Mouse (Mus musculus) right cerebral cortex, postnatal 14 days (tissue): ENCODE results near the gene Carmil1.

Experiments used
- DNase-seq: peaks from one replicate; pipeline ENCODE4 v3.0.0; 2022

Gene Carmil1

DNA sequence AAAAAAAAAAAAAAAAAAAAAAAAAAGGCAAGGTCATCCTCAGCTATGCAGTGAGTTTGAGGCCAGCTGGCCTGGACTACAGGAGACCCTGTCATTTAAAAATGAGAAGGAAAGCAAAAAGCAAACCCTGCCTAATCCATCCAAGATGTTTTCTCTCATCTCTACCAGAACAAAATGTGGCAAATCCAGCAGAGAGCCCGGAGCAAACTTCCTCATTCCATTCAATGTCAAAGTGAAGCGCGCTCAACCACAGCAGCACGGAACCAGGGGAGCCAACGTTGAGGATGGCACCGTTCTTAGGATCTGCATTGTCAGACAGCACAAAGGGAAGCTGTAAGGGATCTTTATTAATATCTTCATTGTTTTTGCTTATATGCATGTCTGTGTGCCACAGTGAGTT, 22.8 kb downstream of the Carmil1 start:
- no peak for DNase-seq

DNA sequence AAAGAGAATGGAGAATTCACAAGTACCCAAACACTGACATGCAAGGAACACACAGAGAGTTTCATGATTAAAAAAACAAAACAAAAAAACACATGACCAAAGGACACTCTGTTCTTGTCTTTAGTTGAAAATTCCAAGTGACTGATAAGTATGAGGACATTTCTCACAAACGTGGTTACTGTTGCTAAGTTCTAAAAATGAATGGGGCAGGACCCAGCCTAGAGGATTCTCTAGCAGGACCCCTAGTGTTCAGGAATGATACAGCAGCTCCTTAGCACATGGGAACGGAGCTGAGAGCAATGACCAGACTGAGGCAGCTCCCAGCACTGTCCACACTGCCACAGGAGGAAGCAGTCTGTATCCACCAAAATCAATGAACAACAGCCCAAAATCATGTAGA, 26.6 kb downstream of the Carmil1 start:
- peak; percentile 49 for DNase-seq

DNA sequence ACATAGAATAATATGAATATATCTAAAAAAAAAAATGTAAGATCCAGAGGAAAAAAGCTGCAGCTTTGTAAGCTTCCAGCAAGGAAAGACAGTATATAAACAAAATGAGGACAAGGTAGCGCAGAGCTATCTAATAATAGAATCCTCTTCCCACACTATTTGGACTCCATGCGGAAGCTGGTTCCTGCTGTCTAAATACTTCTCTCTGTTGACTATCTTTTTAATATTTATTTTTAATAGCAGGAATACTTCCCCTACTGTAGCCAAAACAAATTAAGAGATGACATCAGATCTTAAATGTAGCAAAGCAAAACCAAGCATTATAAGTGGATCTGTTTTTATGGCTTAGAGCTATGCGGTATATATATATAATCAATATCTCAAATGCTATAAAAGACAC, 27.0 kb downstream of the Carmil1 start:
- no peak for DNase-seq

DNA sequence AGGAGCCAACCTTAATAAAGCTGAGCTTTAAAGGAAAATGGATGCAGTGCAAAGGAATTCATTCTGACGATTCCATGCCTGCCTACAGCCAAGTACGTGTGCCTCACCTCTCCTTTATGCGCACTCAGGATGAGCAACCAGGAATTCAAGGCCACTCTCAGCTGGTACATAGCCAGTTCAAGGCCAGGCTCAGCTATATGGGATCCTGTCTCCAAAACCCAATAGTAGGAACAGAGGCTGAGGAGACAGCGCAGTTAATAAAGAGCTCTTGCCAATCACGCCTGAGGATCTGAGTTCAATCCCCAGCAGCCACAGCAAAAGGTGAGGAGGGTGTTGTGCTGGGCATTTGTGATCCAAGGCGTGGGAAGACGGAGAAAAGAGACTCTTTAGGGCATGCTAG, 29.4 kb downstream of the Carmil1 start:
- no peak for DNase-seq

DNA sequence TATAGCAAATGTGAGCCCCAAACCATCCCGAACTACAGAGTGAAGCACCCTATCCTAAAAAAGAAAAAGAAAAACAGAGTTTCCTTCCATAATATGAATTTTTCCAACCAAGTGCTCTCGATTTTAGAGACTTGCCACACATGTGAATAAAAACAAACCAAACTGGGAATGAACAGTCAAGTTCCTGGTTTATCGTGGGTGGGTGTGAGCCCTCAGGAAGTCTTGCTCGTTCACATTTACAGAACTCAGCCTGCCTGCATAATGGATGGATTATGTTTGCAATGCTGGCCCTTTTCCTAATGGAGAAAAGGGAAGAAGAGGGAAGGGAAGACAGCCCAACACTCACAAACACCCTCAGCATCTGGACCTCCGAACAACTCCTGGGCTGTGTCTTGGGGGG, 32.7 kb downstream of the Carmil1 start:
- no peak for DNase-seq

DNA sequence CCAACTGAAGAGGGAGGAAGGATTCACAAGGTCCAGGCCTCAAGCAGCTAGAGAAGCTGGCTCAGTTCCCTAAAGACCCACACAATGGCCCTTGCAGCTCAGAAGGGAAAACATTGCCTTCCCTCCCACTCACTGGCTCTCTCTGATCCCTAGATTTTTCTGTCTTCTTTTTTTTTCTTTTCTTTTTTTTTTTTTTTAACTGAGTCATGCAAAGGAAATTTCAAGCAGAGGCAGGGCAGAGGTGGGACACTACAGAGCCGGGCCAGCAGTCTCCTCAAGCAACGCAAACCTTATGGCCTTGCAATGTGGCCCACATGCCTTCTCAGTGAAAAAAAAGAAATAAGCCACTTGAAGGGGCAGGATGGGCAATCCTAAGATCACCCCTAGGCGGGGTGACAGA, 33.2 kb downstream of the Carmil1 start:
- DNase-seq, result no peak

DNA sequence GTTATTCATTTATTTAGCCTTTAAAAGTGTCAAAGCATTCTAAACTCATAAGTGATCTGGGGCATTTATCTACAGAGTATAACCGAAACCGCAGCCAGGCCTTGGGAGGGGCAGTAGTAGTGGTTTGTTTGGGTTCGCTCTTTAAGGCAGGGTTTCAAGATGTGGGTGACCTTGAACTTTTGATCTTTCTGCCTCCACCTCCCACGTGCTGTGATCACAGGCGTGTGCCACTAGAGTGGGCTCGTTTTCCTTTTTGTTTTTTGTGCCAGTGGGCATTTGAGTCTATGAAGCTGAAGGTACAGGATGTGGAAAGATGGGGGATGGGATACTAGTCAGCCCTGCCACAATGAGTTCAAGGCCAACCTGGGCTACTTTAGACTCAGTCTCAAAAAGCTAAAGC, 34.3 kb downstream of the Carmil1 start:
- DNase-seq, result no peak

DNA sequence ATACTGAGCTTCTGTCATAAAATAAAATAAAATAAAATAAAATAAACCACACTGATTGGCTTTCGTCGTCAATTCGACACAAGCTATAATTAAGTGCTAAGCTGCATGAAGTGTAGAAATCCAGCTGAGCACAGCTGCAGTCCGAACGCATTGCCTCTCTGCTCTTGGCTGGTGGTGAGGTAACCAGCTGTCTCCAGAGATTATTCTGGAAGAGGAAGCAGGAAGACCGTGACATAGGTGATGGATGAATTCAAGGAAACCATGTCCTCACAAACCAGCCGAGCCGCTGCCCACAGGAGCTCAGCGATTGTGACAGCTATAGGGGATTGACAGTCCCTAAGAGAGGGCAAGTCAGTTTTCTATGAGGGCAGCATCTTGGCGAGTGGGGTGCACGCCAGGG, 36.0 kb downstream of the Carmil1 start:
- DNase-seq, result no peak

DNA sequence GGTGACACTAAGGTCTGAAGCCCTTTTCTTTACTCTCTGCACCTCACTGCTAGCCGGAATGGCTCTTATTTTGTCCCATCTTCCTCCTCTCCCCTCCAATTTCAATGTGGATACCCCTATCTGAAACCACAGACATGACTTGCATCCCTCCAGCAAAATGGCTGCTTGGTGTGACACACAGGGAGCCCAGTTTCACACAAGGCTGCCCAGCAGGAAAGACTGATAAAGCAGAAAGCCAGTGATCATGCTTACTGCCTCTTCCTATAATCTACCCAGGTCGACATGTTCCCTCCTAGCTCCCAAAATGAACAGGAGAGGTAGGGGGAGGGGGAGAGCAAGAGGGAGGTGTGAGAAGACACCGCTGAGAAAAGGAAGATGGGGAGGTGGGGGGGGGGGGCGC, 36.6 kb downstream of the Carmil1 start:
- no peak for DNase-seq

DNA sequence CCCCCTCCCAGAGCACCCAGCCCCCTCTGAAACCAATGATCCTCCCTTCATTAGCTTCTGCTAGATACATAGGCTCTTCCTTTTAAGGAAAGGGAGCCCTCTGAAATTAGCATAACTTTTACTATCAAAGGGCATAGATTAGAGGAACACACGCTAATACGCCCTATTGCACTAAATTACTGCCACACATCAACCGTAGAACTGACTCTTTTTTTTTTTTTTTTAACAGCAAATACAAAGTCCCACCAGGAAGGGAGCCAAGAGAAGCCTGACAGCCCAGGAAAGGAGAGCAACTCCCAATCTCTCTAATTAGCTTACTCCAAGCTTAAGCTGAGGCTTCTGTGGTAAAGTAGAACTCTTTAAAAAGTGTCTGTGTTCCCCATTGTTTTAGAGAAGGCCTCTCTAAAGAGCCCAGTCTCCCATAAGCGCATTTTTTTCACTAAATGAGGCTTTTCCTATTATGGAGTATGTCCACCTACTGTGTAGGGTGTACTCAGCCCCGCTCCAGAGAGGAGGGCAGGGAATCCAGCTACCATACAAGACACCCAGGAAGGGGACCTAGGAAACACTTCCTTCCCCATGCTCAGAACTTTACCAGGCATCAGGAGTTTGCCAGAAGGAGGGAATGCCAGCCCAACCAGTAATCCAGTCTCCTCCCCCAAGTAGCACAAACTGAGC, 38.0 kb downstream of the Carmil1 start:
- no peak for DNase-seq

DNA sequence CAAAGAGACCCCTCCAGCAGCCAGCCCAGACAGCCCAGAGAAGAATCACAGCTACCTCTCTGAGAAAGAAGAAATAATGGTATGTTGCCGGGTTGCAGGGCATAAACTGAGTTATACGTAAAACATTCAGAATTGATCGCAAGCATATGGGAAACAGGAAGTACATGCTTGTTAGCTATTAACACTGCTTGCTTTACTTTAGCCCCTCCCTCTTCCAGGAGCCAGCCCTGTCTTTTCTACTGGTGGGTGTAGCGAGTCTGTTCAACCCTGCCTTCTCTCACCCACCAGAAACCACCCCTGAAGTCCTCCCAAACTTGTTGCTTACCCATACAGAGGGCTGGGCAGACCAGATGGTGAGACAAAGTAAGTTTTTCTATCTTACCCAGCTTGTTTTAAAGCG, 39.4 kb downstream of the Carmil1 start:
- DNase-seq, result no peak

DNA sequence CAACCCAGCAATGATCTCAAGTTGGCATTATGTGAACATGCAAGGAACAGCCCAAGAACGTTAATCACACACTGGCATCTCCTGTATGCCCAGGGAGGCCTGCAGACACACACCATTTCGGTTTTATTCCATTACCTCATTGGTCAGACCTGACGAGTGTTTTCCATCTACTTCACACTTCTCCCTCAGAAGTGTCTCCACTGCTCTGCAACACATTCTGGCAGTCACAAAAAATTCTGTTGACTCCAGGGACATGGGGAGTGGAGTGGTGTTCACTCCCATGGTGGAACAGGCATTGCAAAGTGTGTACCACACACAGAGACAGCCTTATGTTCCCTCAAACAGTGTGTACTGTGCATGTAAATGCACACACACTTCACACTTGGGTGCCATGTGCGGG, 40.2 kb downstream of the Carmil1 start:
- DNase-seq, result no peak

DNA sequence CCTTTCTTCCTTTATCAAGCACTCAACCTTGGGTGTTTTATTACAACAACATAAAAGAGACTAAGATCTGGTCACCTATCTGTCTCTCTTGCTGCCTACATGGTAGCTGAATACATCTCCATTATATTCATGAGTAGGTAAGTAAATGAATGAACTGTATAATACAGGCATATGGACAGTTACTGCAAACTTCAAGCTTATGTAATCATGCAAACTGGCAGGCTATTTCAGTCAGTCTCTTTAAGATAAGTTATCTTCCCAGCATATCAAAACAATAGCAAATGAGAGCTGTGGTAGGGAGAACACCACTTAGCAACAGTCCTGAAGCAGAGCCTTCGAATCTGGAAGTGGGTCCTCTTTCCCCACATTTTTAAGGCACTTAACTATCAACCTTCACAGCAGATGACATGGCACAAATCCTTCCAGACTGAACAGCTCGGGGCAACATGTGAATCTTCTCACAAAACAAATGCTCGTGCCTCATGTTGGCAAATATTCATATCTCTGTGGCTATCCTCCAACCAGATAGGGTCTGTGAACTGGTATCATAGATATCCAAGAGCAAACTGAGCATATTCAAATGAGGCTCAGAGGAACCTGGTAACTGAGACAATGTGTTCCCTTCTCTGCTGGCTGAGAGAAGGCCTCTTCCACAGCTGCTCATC, 42.0 kb downstream of the Carmil1 start:
- DNase-seq, result no peak

DNA sequence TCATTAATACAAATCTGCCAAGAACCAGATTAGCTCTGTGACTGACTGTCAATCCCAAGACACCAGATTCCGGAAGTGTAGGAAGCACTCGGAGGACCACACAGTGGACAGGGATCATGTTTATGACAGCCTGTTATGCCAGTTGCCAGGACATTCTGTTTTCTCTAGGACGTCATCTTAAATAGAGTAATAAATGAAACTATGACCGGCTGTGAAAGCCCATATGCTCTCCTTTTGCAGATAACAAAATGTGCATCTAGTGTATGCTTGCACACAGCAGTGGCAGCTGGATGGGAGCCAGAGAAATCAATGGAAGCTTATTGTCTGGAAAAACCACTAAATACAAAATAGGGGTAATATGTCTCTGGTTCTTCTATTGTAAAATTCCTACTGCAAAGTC, 43.9 kb downstream of the Carmil1 start:
- no peak for DNase-seq

DNA sequence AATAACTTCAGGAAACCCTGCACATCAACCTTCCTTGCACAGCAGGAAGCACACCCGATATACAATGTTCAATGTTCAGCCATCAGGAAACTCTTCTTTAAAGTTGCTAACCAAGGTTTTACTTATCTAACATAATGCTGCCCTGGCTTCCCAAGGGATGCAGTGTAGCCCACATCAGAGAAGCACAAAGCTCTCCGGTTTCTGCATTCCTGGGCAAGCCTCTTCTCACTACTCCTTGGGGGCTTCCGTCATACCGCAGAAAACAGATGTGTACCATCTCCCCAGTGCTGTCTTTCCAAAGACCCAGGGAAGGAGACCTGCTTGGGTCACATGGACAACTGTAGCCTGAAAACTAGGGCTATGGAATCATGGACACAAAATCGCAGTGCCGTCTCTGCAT, 47.8 kb downstream of the Carmil1 start:
- no peak for DNase-seq

DNA sequence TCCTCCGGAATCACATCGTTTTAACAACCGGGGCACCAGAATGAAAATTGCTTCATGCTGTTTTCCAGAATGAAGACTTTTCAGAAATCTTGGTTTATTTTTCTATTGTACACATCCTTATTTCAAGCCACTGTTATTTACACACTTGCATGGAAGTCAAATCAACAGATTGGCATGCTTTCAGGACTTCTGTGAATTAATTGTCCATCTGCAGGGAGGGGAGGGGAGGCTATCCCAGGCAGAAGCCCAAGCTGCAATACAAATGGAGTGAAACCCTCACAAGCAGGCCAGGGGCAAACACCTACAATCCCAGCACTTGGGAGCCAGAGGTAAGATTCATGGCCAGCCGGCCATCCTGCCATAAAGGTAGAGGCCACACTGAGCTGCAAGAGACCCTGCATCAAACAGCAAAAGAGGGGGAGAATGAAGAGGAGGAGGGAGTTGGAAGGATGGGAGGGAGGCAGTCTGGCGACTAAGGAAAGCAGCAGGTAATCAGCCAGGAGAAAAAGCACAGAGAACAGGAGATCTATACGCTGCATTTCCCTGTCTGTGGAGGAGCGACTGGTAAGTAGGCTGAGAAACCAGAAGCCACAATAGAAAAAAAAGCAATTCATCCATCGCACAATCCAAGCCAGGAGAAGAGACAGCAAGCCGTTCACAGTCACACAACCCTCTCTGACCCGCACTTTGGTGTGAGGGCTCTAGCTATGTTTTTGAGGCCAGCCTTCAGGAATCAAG, 48.7 kb downstream of the Carmil1 start:
- DNase-seq, result no peak

DNA sequence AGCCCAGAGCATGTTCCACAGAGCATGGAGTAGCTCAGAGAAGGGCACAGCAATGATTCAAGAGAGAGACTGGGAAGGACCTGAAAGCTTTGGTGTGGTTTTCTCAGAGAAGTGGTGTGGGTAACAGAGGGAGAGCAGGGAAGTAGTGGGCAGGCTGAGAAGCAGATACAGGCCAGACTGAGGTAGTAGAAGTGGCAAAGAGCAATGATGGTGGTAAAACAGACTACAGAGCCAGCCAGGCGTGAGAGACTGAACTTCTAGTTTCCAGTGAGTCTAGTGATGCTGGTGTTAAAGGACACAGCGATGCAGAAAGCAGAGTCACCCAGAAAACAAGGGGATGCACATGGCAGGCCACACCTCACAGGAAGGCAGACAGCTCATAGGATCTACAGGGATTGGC, 49.4 kb downstream of the Carmil1 start:
- DNase-seq, result no peak

DNA sequence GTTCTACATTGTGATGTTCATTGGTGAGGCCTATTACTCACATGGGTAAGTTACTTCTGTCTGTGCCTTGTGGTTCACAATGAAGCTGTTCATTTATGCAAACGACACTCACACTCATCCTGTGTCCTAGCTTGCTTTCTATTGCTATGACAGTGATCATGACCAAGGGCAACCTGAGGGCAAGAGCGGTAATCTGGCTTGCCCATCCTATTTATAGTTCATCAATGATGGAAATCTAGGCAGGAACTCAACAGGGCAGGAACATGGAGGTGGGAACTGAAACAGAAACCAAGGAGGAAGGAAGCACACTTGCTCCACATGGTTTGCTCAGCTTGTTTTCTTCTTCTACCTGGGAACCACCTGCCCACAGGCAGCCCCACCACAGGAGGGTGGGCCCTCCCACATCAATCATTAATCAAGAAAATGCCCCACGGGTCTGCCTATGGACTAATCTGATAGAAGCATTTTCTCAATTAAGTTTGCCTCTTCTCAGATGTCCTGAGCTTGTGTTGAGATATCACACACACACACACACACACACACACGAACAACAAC, 50.0 kb downstream of the Carmil1 start:
- DNase-seq, result no peak

DNA sequence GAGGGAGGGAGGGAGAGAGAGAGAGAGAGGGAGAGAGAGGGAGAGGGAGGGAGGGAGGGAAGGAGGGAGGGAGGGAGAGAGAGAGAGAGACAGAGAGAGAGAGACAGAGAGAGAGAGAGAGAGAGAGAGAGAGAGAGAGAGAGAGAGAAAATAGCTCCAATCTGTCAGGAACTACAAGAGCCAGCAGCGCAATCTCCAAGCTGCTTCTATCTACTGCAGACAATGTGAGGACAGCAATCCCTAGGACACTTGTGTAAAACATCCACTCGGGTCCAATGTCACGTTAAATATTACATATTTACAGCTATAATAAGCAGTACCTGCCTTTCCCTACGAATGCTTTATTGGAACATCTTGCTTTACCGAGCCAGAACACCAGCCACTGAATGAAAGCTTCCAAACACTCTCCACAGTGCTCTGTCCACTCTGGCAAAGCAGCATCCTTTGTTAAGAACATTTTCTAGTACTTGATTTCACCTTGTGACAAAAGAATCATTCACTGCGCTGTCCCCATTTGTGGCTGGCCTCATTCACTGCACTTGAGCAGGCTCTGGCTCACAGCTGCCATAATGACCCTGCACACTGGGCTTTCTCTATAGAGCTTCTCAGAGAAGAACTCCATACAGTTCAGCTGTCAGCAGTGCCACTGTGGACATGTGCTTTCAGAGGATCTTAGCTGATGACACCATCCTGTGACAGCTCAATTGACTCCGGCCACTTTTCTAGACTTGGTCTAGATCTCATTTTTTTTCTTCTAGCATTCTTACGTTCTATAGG, 57.0 kb downstream of the Carmil1 start:
- no peak for DNase-seq

DNA sequence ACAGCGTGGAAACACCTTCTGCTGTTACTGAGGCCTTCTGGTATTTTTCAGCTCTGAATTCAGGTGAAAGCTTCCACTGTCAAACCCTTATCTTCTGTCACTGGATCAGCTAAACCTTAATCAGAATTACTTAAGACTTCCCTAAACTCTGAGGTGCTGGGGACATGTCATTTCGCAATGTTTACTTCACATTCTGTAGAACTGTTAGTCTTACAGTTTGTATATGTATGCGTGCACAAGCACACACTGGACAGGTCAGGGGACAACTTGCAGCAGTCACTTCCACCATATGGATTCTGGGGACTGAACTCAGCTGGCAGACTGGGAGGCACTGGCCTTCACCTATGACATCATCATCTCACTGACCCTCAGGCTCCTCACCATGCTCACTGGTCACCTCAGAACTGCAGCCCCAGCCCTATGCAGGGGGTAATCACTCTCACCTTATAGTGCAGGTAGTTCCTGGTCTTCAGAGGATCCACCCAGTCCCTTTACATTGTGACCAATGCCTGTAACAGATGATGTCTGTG, 60.1 kb downstream of the Carmil1 start:
- DNase-seq, result no peak

DNA sequence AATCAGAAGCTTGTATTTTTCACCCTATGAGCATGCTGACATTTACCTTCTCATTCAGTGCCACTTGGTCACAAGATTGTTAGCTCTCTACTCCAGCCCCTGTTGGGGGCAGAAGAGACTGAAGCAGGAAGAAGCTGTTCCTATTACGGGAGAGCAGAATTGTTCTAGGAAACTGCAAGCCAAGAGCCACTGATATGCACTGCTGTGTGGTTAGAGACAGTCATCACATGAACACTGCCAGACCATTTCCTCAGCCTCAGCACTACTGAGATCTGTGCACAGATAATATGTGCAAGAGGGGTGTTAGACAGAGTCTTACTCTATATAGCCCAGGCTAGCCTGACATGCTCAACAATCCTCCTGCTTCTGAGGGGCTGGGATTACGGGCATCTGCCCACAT, 69.4 kb downstream of the Carmil1 start:
- no peak for DNase-seq

DNA sequence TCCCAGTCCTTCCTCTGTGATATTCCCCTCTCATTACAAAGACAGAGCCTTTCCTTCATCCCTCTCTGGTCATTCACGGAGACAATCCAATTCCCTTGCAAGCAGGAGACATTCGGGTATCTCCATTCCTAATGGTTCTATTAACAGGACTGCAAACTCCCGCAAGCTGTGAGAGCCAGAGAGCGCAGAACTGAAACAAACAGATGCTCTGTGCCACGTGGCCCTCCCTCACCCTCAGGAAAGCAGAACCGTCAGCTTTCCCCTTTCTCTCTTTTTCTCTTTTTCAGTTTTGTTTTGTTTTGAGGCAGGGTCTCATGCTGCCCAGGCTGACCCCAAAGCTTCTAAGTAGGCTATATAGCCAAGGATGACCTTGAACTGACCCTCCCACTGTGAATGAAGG, 74.5 kb downstream of the Carmil1 start:
- DNase-seq, result no peak

DNA sequence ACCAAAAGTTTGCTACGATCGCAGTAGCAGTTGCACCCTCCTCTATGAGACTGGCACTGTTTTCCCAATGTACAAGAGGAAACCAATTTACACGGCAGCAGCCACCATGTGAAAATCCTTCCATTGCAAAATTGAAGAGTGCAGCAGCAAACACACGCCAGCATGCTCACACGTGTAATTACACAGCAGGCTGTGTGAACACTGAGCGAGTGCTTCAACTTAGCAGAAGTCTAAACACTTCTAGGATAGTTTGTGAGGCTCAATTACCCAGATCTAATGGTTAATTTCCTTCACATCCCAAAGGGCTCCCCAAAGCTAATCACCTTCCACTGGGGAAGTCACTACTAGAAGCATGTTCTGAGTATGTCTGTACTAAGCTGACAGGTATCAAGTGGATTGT, 78.3 kb downstream of the Carmil1 start:
- no peak for DNase-seq
